Mouse (Mus musculus) intestine, postnatal 0 days (tissue): ENCODE results near the gene Lmntd1. TPM values are rescaled to one million over a fixed set of nuclear protein-coding genes. Genes with fewer than 3 reads are reported as not detected.

Experiments used
- ATAC-seq: fragments of 200-750 bp; cut with Nextera tagmentation; 2 replicates; pipeline ENCODE4 v1.8.0; 2017; ENCODE audit warnings: mild to moderate bottlenecking, moderate TSS enrichment, moderate library complexity
- H3K27ac ChIP-seq: fragments of 300-500 bp; sonication (generic); 2 replicates; pipeline ENCODE4 v1.5.1; 2014; ENCODE audit warnings: mild to moderate bottlenecking, low read depth, low read length, moderate library complexity
- H3K27me3 ChIP-seq: fragments of 300-500 bp; sonication (generic); replicated peaks from 2 replicates; pipeline ENCODE4 v1.6.1; 2014; ENCODE audit warnings: low read length, mixed read lengths; ENCODE audit not compliant: control insufficient read depth, insufficient read depth
- H3K36me3 ChIP-seq: fragments of 300-500 bp; sonication (generic); 2 replicates; pipeline ENCODE4 v1.6.1; 2014; ENCODE audit warnings: mild to moderate bottlenecking, moderate library complexity; ENCODE audit not compliant: control insufficient read depth, insufficient read depth
- H3K4me1 ChIP-seq: fragments of 300-500 bp; sonication (generic); replicated peaks from 2 replicates; pipeline ENCODE4 v1.6.1; 2014; ENCODE audit warnings: antibody characterized with exemption, low read length, mixed read lengths; ENCODE audit not compliant: control insufficient read depth, insufficient read depth
- H3K4me2 ChIP-seq: fragments of 300-500 bp; sonication (generic); replicated peaks from 2 replicates; pipeline ENCODE4 v1.6.1; 2014; ENCODE audit warnings: low read depth, mild to moderate bottlenecking, moderate library complexity
- H3K4me3 ChIP-seq: fragments of 300-500 bp; sonication (generic); 2 replicates; pipeline ENCODE4 v1.5.1; 2014; ENCODE audit warnings: low read depth, low read length
- H3K9ac ChIP-seq: fragments of 300-500 bp; sonication (generic); 2 replicates; pipeline ENCODE4 v1.6.1; 2014; ENCODE audit warnings: mild to moderate bottlenecking, low read depth, low read length
- H3K9me3 ChIP-seq: fragments of 300-500 bp; sonication (generic); 2 replicates; pipeline ENCODE4 v1.6.1; 2016; ENCODE audit warnings: mixed run types; ENCODE audit not compliant: control insufficient read depth
- CTCF ChIP-seq: sonication (generic); IDR thresholded peaks from 2 replicates; pipeline ENCODE4 v1.5.1; 2016; ENCODE audit warnings: low read depth, mild to moderate bottlenecking, control low read depth, antibody characterized with exemption, moderate library complexity
- WGBS: fragments of 180-500 bp; shearing (Covaris S2); extraction: QIAGEN DNeasy Blood & Tissue Kit; methylation state at CpG from one replicate; pipeline ENCODE4 v1.1.7; 2014; 5-methylcytosine and 5-hydroxymethylcytosine counted together
- polyA plus RNA-seq: library from polyadenylated mRNA; unstranded; fragments of >200 nt; fragmentation: Nextera tagmentation; extraction: Ambion mirVana; gene quantifications from 2 replicates; pipeline ENCODE4 v1.2.1, GENCODE M21; 2015

Lmntd1 gene
- polyA plus RNA-seq, 1 experiment from 2014 or later: 0.61 TPM

DNA sequence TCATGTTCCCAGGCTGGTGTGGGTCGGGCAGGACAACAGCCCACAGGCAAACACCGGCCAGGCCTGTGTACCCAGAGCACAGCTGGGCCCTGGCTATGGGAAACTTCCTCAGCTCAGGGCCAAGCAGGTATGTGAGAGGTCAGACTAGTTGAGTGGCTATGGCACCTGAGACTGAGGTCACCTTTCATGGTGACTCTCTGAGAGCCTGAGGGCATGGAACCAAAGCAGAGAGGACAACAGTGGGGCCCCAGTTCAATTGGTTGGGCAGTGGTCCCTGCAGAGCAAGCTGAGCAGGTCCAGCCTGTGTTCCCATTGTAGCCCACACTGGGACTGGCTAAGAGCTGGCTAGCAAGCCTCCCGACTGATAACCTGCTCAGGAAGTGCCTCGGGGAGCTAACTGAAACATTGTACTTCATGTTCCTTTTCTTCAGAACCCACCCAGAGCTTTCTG, 135.3 kb downstream of the Lmntd1 start:
- Histone ChIP-seq H3K36me3 (no peaks in the 10 kb centered on the region), H3K4me3 (no peak overlapping the region), H3K4me1 (no peaks in the 10 kb centered on the region), H3K27me3 (no peaks in the 10 kb centered on the region), H3K4me2 (no peak overlapping the region), H3K9ac (no peak overlapping the region), H3K9me3 (no peaks in the 10 kb centered on the region), H3K27ac (no peak overlapping the region)
- ATAC-seq: no peak
- no peak for TF ChIP-seq CTCF
- 81% methylated on average over 4 of the region's 4 CpGs for WGBS

- Histone ChIP-seq H3K9ac (no peak overlapping the region), H3K4me2 (no peak overlapping the region), H3K36me3 (no peaks in the 10 kb centered on the region), H3K4me1 (no peaks in the 10 kb centered on the region), H3K9me3 (no peaks in the 10 kb centered on the region), H3K27ac (no peak overlapping the region), H3K27me3 (no peaks in the 10 kb centered on the region), H3K4me3 (no peak overlapping the region)
- ATAC-seq: no peak
- WGBS: 61% methylated on average over 10 of the region's 10 CpGs
- TF ChIP-seq CTCF: no peak
Observed at GRCm38 (mm10) chr6:145477367-145477905, 136.7 kb downstream of the Lmntd1 start.

GRCm38 (mm10) chr6:145471638-145472247, 142.4 kb downstream of the Lmntd1 start:
- no peaks in the 10 kb centered on the region for H3K9me3 ChIP-seq
- no peak overlapping the region for H3K4me2 ChIP-seq
- H3K4me1 ChIP-seq: no peaks in the 10 kb centered on the region
- ATAC-seq: no peak
- no peak overlapping the region for H3K4me3 ChIP-seq
- no peaks in the 10 kb centered on the region for H3K27me3 ChIP-seq
- no peak overlapping the region for H3K27ac ChIP-seq
- no peak for TF ChIP-seq CTCF
- 60% methylated on average over 11 of the region's 11 CpGs for WGBS
- H3K36me3 ChIP-seq: no peaks in the 10 kb centered on the region
- no peak overlapping the region for H3K9ac ChIP-seq

DNA sequence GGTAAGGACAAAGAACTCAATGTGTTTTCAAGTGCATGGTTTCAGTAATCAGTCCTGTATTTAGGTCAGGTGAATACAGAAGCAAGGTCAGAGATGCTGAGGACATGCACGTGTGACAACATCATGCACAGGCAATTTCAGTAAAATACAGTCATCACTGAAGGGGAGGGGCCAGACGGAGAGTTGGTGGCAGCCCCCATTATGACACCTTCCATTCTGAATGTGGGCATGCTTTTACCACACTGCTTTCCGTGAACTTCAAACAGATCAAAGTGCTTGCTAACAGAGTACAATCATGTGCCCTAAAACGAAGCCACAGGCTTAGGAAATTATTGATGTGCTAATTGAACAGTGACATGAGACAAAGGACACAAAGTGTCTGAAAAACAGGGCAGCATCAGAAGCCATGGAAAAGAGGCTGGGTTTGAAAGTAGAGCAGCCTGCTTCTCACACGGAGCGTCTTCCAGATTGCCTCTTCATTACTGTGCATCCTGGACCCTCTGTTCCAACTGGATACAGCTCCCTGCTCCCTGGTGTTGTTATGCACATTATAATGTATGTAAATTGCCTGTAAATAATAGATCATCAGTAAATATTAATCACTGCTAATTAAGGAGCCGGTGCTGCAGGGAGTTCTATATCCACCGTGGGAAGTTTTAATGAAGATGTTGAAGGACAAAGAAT, 144.7 kb downstream of the Lmntd1 start:
- TF ChIP-seq CTCF: no peak
- no peaks in the 10 kb centered on the region for H3K9me3 ChIP-seq
- H3K4me2 ChIP-seq: no peak overlapping the region
- no peaks in the 10 kb centered on the region for H3K4me1 ChIP-seq
- no peaks in the 10 kb centered on the region for H3K27me3 ChIP-seq
- no peak overlapping the region for H3K27ac ChIP-seq
- no peaks in the 10 kb centered on the region for H3K36me3 ChIP-seq
- H3K9ac ChIP-seq: no peak overlapping the region
- no peak overlapping the region for H3K4me3 ChIP-seq
- no peak for ATAC-seq
- WGBS: 75% methylated on average over 8 of the region's 8 CpGs

DNA sequence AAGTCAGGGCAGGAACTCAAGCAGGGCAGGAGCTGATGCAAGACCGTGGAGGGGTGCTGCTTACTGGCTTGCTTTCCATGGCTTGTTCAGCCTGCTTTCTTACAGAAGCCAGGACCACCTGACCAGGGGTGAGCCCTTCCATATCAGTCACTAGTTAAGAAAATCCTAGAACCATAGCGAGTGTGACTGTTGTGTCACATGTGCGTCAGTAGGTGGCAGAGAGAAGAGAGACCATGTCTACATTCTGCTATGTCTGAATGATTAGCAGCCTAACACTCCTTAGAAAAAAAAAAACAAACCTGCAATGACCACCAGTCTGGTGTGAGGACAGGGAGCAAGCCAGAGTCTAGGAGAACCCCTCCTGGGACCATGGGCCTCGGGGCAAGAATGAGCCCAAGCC, 150.1 kb downstream of the Lmntd1 start:
- no peak overlapping the region for H3K4me2 ChIP-seq
- no peak for ATAC-seq
- H3K27ac ChIP-seq: no peak overlapping the region
- 89% methylated on average over 4 of the region's 4 CpGs for WGBS
- no peaks in the 10 kb centered on the region for H3K9me3 ChIP-seq
- H3K9ac ChIP-seq: no peak overlapping the region
- no peaks in the 10 kb centered on the region for H3K27me3 ChIP-seq
- no peaks in the 10 kb centered on the region for H3K36me3 ChIP-seq
- no peaks in the 10 kb centered on the region for H3K4me1 ChIP-seq
- peak; percentile 46 for TF ChIP-seq CTCF
- no peak overlapping the region for H3K4me3 ChIP-seq

GRCm38 (mm10) chr6:145462677-145463245, 151.4 kb downstream of the Lmntd1 start:
- 82% methylated on average over 12 of the region's 12 CpGs for WGBS
- Histone ChIP-seq H3K4me3 (no peak overlapping the region), H3K9ac (no peak overlapping the region), H3K27ac (no peak overlapping the region), H3K9me3 (no peaks in the 10 kb centered on the region), H3K4me1 (no peaks in the 10 kb centered on the region), H3K4me2 (no peak overlapping the region), H3K36me3 (no peaks in the 10 kb centered on the region), H3K27me3 (no peaks in the 10 kb centered on the region)
- ATAC-seq: no peak
- 0 out of 2 replicates have a peak, but pooled peaks have one; percentile 23 for TF ChIP-seq CTCF
